Mouse (Mus musculus): ENCODE data around the gene Ankra2. TPM values are rescaled to one million over a fixed set of nuclear protein-coding genes. Genes with fewer than 3 reads are reported as not detected.

The Ankra2 gene
- total and polyA plus RNA-seq, 2 experiments from 2014 or later = 81.6 to 110 TPM

- ATAC-seq = no peak
- Histone ChIP-seq H3K4me1 (ENCODE audit: insufficient read depth) (no peaks in the 10 kb centered on the region), H3K9me3 (ENCODE audit: low read length) (no peaks in the 10 kb centered on the region), H3K27me3 (ENCODE audit: insufficient read depth, low read length) (no peaks in the 10 kb centered on the region), H3K4me2 (ENCODE audit: low read depth) (no peak overlapping the region), H3K4me3 (ENCODE audit: low read depth, low read length) (no peak overlapping the region), H3K9ac (no peak overlapping the region), H3K27ac (ENCODE audit: low read depth, low read length) (no peak overlapping the region), H3K36me3 (ENCODE audit: insufficient read depth) (no peaks in the 10 kb centered on the region)
- no peak for DNase-seq
- WGBS = 43% methylated on average over 2 of the region's 2 CpGs
- TF ChIP-seq CTCF (IDR thresholded peaks at IDR 0.05; ENCODE audit: low read depth) = peak; percentile 36
Measured at GRCm38 (mm10) chr13:98290719-98291118, 27.8 kb downstream of the Ankra2 start.

DNA sequence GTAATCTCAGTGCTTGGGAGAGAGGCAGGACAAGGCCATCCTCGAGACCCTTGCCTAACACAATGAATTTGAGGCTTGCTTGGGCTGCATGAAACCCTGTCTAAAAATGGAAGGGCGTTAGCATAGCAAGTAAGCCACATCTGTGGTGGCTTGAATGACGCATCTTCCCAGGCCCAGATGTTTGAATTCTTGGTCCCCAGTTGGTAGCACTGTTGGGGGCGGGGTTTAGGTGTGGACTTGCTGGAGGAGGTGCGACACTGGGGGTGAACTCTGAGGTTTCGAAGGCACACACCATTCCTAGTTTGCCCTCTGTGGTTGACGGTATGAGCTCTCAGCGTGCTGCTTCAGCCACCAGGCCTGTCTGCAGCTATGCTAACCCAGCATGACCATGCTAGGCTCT lies 28.8 kb downstream of the Ankra2 start:
- no peak overlapping the region for H3K4me3 ChIP-seq (ENCODE audit: low read depth, low read length)
- no peak for TF ChIP-seq CTCF (IDR thresholded peaks at IDR 0.05; ENCODE audit: low read depth)
- H3K9me3 ChIP-seq (ENCODE audit: low read length) = no peaks in the 10 kb centered on the region
- no peak overlapping the region for H3K4me2 ChIP-seq (ENCODE audit: low read depth)
- DNase-seq (no peak), ATAC-seq (no peak)
- no peaks in the 10 kb centered on the region for H3K4me1 ChIP-seq (ENCODE audit: insufficient read depth)
- no peak overlapping the region for H3K27ac ChIP-seq (ENCODE audit: low read depth, low read length)
- WGBS = 85% methylated on average over 8 of the region's 8 CpGs
- no peaks in the 10 kb centered on the region for H3K36me3 ChIP-seq (ENCODE audit: insufficient read depth)
- H3K27me3 ChIP-seq (ENCODE audit: insufficient read depth, low read length) = no peaks in the 10 kb centered on the region
- H3K9ac ChIP-seq = no peak overlapping the region

DNA sequence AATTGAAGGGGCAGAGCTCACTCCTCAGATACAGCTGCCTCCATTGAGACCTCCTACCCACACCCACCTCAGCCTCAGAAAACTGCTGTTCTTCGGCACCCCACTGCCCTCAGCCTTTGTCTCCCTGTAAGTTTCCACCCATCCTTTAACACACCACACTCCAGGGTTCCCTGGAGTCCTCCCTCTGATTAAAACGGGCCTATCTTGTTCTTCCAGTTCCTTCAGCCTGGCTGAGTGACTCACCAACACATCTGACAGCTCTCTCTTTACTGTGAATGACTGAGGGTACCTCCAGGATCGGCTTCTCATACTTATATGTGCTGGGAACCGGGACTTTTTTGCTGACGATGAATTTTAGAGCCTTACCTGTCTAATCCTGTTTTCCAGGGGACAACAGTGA lies 33.2 kb downstream of the Ankra2 start:
- no peaks in the 10 kb centered on the region for H3K36me3 ChIP-seq (ENCODE audit: insufficient read depth)
- ATAC-seq (no peak), DNase-seq (no peak)
- H3K9me3 ChIP-seq (ENCODE audit: low read length) = no peaks in the 10 kb centered on the region
- WGBS = 47% methylated on average over 5 of the region's 5 CpGs
- H3K4me3 ChIP-seq (ENCODE audit: low read depth, low read length) = no peak overlapping the region
- H3K9ac ChIP-seq = no peak overlapping the region
- no peaks in the 10 kb centered on the region for H3K4me1 ChIP-seq (ENCODE audit: insufficient read depth)
- H3K27me3 ChIP-seq (ENCODE audit: insufficient read depth, low read length) = no peaks in the 10 kb centered on the region
- no peak overlapping the region for H3K4me2 ChIP-seq (ENCODE audit: low read depth)
- H3K27ac ChIP-seq (ENCODE audit: low read depth, low read length) = no peak overlapping the region
- no peak for TF ChIP-seq CTCF (IDR thresholded peaks at IDR 0.05; ENCODE audit: low read depth)

DNA sequence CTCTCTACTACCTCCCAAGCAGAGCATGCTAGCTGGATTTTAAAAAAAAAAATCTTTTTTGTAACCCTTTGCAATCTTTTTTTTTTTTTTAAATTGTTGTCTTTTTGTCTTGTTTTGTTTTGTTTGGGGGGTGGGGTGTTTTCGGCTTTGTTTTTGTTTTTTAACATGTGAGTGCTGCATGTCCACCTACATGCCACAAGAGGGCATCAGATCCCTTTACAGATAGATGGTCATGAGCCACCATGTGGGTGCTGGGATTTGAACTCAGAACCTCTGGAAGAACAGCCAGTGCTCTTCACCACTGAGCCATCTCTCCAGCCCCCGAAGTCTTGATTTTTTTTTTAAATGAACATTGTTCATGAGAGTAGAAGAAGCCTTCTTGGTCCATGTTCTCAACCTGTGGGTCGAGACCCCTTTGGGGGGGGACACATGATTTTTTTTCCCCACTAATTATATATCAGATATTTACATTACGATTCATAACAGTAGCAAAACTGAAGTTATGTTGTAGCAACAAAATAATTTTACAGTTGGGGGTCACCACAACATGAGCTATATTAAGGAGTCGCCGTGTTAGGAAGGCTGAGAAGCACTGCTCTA lies 35.1 kb downstream of the Ankra2 start:
- H3K9me3 ChIP-seq (ENCODE audit: low read length) = no peaks in the 10 kb centered on the region
- H3K9ac ChIP-seq = no peak overlapping the region
- no peak overlapping the region for H3K27ac ChIP-seq (ENCODE audit: low read depth, low read length)
- TF ChIP-seq CTCF (IDR thresholded peaks at IDR 0.05; ENCODE audit: low read depth) = peak; percentile 36; the same call in 1 of the 2 replicates
- 93% methylated on average over 6 of the region's 6 CpGs for WGBS
- no peaks in the 10 kb centered on the region for H3K36me3 ChIP-seq (ENCODE audit: insufficient read depth)
- DNase-seq = no peak
- no peaks in the 10 kb centered on the region for H3K4me1 ChIP-seq (ENCODE audit: insufficient read depth)
- no peak overlapping the region for H3K4me3 ChIP-seq (ENCODE audit: low read depth, low read length)
- no peak for ATAC-seq
- H3K4me2 ChIP-seq (ENCODE audit: low read depth) = no peak overlapping the region
- H3K27me3 ChIP-seq (ENCODE audit: insufficient read depth, low read length) = no peaks in the 10 kb centered on the region

DNA sequence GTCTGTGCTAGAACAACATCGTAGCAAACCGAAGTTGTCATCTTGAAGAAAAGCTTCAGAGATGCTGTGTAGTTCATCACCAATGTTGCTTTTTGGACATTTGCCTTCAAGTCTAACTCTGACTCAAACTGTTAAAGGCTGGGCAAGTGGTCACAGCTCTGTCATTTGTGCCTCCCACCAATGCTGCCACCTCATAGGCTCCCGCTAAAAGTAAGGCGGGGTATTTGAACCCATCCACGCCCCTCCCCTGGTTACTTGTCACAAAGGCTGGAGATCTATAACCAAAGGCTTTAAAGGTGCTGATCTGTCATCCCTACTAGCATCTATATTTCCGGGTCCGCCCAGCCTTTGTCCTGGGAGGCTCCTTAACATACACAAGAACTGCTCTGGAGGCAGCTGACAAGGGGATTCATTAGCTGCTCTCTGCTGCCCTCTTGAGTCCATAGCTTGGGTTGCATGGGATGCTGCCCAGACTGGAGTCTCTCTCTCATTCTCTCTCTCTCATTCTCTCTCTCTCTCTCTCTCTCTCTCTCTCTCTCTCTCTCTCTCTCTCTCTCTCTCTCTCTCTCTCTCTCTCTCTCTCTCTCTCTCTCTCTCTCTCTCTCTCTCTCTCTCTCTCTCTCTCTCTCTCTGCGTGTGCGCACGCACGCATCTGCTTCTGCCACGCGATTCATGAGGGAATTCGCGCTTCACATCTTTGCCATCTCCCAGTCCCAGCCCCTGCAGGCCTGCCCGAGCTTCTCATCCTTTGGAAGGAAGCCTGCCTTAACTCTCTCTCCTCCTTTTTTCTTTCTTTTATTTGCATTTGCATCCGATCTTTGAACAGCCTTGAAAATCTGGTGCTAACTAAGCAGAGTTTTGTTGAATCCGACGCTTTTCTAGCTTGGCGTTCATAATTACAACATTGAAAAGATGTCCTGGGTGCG lies 36.2 kb downstream of the Ankra2 start:
- DNase-seq (peak; percentile 91), ATAC-seq (peak; percentile 91)
- H3K4me3 ChIP-seq (ENCODE audit: low read depth, low read length) = no peak overlapping the region
- H3K36me3 ChIP-seq (ENCODE audit: insufficient read depth) = no peaks in the 10 kb centered on the region
- TF ChIP-seq CTCF (IDR thresholded peaks at IDR 0.05; ENCODE audit: low read depth) = peak; percentile 77
- no peak overlapping the region; the same call in 1 of the 2 replicates for H3K9ac ChIP-seq
- no peaks in the 10 kb centered on the region for H3K9me3 ChIP-seq (ENCODE audit: low read length)
- peak overlapping the region; percentile 23 for H3K4me2 ChIP-seq (ENCODE audit: low read depth)
- 46% methylated on average over 21 of the region's 21 CpGs for WGBS
- H3K27ac ChIP-seq (ENCODE audit: low read depth, low read length) = no peak overlapping the region
- H3K4me1 ChIP-seq (ENCODE audit: insufficient read depth) = no peaks in the 10 kb centered on the region
- H3K27me3 ChIP-seq (ENCODE audit: insufficient read depth, low read length) = no peaks in the 10 kb centered on the region

DNA sequence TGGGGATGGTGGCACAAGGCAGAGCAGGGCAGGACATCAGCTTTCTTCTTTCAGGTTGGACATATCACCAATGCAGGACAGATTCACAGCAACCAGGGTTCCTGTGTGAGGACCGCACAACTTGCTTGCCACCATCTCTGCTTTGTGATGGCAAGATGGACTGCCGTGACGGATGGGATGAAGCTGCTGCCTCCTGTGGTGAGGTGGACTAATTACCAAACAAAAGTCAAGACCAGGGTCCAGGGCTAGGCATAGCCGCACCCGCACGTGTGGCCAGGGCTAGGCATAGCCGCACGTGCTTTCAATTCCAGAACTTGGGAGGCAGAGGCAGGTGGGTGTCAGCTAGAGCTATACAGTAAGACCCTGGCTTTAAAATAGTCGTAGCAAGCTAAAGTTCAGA lies 42.4 kb downstream of the Ankra2 start:
- H3K9ac ChIP-seq = no peak overlapping the region
- DNase-seq (no peak), ATAC-seq (no peak)
- no peak overlapping the region for H3K27ac ChIP-seq (ENCODE audit: low read depth, low read length)
- H3K9me3 ChIP-seq (ENCODE audit: low read length) = no peaks in the 10 kb centered on the region
- no peak overlapping the region for H3K4me2 ChIP-seq (ENCODE audit: low read depth)
- H3K4me3 ChIP-seq (ENCODE audit: low read depth, low read length) = no peak overlapping the region
- no peaks in the 10 kb centered on the region for H3K4me1 ChIP-seq (ENCODE audit: insufficient read depth)
- H3K27me3 ChIP-seq (ENCODE audit: insufficient read depth, low read length) = no peaks in the 10 kb centered on the region
- peaks cover 15% of the 10 kb centered on the region for H3K36me3 ChIP-seq (ENCODE audit: insufficient read depth)
- 88% methylated on average over 9 of the region's 9 CpGs for WGBS
- no peak for TF ChIP-seq CTCF (IDR thresholded peaks at IDR 0.05; ENCODE audit: low read depth)

GRCm38 (mm10) chr13:98306393-98306792 lies 43.5 kb downstream of the Ankra2 start:
- 31% methylated on average over 5 of the region's 5 CpGs for WGBS

More at GRCm38 (mm10) chr13:98306393-98306792, 43.5 kb downstream of the Ankra2 start:
- Histone ChIP-seq H3K36me3 (ENCODE audit: insufficient read depth) (peaks cover 26% of the 10 kb centered on the region), H3K9ac (no peak overlapping the region), H3K9me3 (ENCODE audit: low read length) (no peaks in the 10 kb centered on the region), H3K27me3 (ENCODE audit: insufficient read depth, low read length) (no peaks in the 10 kb centered on the region), H3K4me2 (ENCODE audit: low read depth) (no peak overlapping the region), H3K4me1 (ENCODE audit: insufficient read depth) (no peaks in the 10 kb centered on the region), H3K27ac (ENCODE audit: low read depth, low read length) (no peak overlapping the region; the same call in 1 of the 2 replicates), H3K4me3 (ENCODE audit: low read depth, low read length) (no peak overlapping the region)
- TF ChIP-seq CTCF (IDR thresholded peaks at IDR 0.05; ENCODE audit: low read depth) = no peak
- ATAC-seq (peak; percentile 45; the same call in 1 of the 2 replicates), DNase-seq (peak; percentile 17)
